Mouse (Mus musculus) stomach, postnatal 0 days (tissue): ENCODE data around the gene Fau.

Experiments used
- CTCF ChIP-seq: IDR thresholded peaks from 2 replicates; pipeline ENCODE4 v1.5.1; 2016; ENCODE audit warnings: antibody characterized with exemption, low read depth, mild to moderate bottlenecking, moderate library complexity
- EP300 ChIP-seq: optimal IDR thresholded peaks from 2 replicates; pipeline ENCODE3; 2016; ENCODE audit warnings: antibody characterized with exemption

- no peak for TF ChIP-seq CTCF
- TF ChIP-seq EP300, result no peak
Observed at GRCm38 (mm10) chr19:6035966-6036585, 21.6 kb upstream of the Fau start.
